Mouse (Mus musculus): ENCODE data around the gene Smyd3. TPM values are rescaled to one million over a fixed set of nuclear protein-coding genes. Genes with fewer than 3 reads are reported as not detected.

Smyd3 gene
- polyA plus RNA-seq, 1 experiment from 2014 or later, result 12.1 TPM

- ATAC-seq (ENCODE audit: low FRiP score, low TSS enrichment) (no peak), DNase-seq (ENCODE audit: low spot score) (no peak)
- WGBS, result 88% methylated on average over 4 of the region's 4 CpGs
These were observed 119.2 kb downstream of the Smyd3 start for GRCm38 (mm10) chr1:179398639-179399038.

DNA sequence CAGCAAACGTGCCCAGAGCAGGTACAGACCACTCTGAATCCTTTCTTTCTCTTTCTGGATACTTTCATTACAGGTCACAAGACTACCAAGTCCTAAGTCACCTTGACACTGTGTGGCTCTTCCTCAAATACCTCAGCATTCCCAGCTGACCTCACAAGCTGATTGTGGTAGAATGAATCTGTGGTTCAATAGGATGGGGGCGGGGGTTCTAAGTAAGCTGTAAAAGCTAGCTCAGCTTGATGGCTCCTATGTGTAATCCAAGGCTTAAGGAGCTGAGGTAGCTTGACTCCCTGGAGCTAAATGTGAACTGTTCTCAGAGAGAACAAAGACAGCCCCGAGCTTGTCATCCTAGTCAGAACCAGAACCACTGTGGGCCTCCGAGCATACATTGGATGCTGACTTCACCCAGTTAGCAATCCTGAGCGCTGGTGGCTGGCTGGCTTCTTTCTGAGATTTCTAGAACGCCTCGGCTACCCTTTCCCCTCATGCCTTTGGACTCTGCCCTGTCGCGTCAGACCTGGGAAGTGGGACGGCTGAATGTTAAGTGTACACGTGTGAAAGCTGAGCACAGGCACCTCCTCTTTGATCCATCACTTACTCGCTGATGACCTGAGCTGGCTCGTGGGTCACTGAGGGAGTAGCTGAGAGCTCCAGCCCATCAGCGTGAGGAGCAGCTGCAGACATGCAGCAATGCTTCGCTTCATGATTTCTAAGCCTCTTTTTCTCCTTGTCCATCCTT, 131.4 kb downstream of the Smyd3 start:
- TF ChIP-seq CTCF (IDR thresholded peaks at IDR 0.05; ENCODE audit: low read depth) (no peak), EP300 (optimal IDR thresholded peaks at IDR 0.05) (no peak)
- Histone ChIP-seq H3K9me3 (ENCODE audit: control insufficient read depth, low read length) (no peaks in the 10 kb centered on the region), H3K4me1 (replicated peaks; ENCODE audit: control insufficient read depth, insufficient read depth) (no peaks in the 10 kb centered on the region), H3K4me2 (replicated peaks; ENCODE audit: low read depth) (no peak overlapping the region), H3K4me3 (ENCODE audit: low read depth, low read length) (no peak overlapping the region), H3K27me3 (ENCODE audit: control insufficient read depth, insufficient read depth, low read length) (no peaks in the 10 kb centered on the region), H3K36me3 (ENCODE audit: control insufficient read depth, insufficient read depth, low read length) (no peaks in the 10 kb centered on the region), H3K27ac (replicated peaks) (no peak overlapping the region), H3K9ac (ENCODE audit: low read length) (no peak overlapping the region)
- DNase-seq (ENCODE audit: low spot score), result peak; percentile 38
- ATAC-seq (ENCODE audit: low FRiP score, low TSS enrichment), result peak; percentile 80; the same call in 1 of the 2 replicates
- WGBS, result 52% methylated on average over 15 of the region's 15 CpGs

More at GRCm38 (mm10) chr1:179398639-179399038, 119.2 kb downstream of the Smyd3 start:
- Histone ChIP-seq H3K9me3 (ENCODE audit: control insufficient read depth, low read length) (no peaks in the 10 kb centered on the region), H3K4me1 (replicated peaks; ENCODE audit: control insufficient read depth, insufficient read depth) (no peaks in the 10 kb centered on the region), H3K36me3 (ENCODE audit: control insufficient read depth, insufficient read depth, low read length) (no peaks in the 10 kb centered on the region), H3K4me2 (replicated peaks; ENCODE audit: low read depth) (no peak overlapping the region), H3K27me3 (ENCODE audit: control insufficient read depth, insufficient read depth, low read length) (no peaks in the 10 kb centered on the region), H3K4me3 (ENCODE audit: low read depth, low read length) (no peak overlapping the region), H3K9ac (ENCODE audit: low read length) (no peak overlapping the region), H3K27ac (replicated peaks) (no peak overlapping the region)
- TF ChIP-seq CTCF (IDR thresholded peaks at IDR 0.05; ENCODE audit: low read depth), result no peak
- TF ChIP-seq EP300 (optimal IDR thresholded peaks at IDR 0.05), result no peak

DNA sequence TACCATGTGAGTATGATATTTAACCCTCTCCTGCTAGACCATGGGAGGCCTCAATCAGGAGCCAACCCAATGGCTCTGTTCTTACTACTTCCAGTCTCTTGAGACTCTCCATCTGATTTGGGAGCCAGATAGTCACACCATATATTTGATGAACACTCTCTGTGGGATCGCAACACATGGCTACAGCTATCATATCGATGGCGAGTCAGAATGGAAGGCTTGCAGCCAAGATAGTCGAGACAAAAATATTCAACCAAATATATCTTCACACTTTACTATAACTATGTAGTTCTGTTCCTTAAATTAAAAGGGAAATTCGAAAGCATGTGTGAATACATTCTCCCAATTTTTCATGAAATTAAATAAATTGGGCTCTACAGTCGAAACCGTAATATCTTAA, 132.2 kb downstream of the Smyd3 start:
- TF ChIP-seq CTCF (IDR thresholded peaks at IDR 0.05; ENCODE audit: low read depth) (no peak), EP300 (optimal IDR thresholded peaks at IDR 0.05) (no peak)
- no peaks in the 10 kb centered on the region for H3K36me3 ChIP-seq (ENCODE audit: control insufficient read depth, insufficient read depth, low read length)
- H3K9ac ChIP-seq (ENCODE audit: low read length), result no peak overlapping the region
- ATAC-seq (ENCODE audit: low FRiP score, low TSS enrichment), result no peak
- no peak overlapping the region for H3K4me2 ChIP-seq (replicated peaks; ENCODE audit: low read depth)
- no peak for DNase-seq (ENCODE audit: low spot score)
- WGBS, result 90% methylated on average over 7 of the region's 7 CpGs
- no peaks in the 10 kb centered on the region for H3K9me3 ChIP-seq (ENCODE audit: control insufficient read depth, low read length)
- H3K4me1 ChIP-seq (replicated peaks; ENCODE audit: control insufficient read depth, insufficient read depth), result no peaks in the 10 kb centered on the region
- no peak overlapping the region for H3K27ac ChIP-seq (replicated peaks)
- no peak overlapping the region for H3K4me3 ChIP-seq (ENCODE audit: low read depth, low read length)
- no peaks in the 10 kb centered on the region for H3K27me3 ChIP-seq (ENCODE audit: control insufficient read depth, insufficient read depth, low read length)

DNA sequence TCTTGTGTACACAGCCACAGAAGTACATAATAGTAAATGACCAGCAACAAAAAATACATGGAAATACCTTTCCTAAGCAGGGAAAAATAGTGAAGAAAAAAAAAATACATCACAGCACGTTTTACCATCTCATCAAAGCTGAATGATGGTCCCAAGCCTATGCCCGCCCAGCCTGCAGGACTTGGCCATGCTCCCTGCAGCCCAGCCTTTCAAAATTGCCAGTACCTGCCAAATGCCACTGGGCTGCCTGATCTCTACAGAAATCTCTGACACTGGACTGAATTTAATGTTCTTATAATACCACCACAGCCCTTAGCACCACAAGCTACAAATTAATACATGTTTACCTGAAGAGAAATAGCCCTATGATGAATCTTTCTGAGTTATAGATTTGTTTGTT, 133.5 kb downstream of the Smyd3 start:
- H3K4me1 ChIP-seq (replicated peaks; ENCODE audit: control insufficient read depth, insufficient read depth), result no peaks in the 10 kb centered on the region
- H3K4me3 ChIP-seq (ENCODE audit: low read depth, low read length), result no peak overlapping the region
- no peak overlapping the region for H3K4me2 ChIP-seq (replicated peaks; ENCODE audit: low read depth)
- H3K9me3 ChIP-seq (ENCODE audit: control insufficient read depth, low read length), result no peaks in the 10 kb centered on the region
- H3K36me3 ChIP-seq (ENCODE audit: control insufficient read depth, insufficient read depth, low read length), result no peaks in the 10 kb centered on the region
- 67% methylated on average over 2 of the region's 2 CpGs for WGBS
- no peak overlapping the region for H3K27ac ChIP-seq (replicated peaks)
- TF ChIP-seq EP300 (optimal IDR thresholded peaks at IDR 0.05) (no peak), CTCF (IDR thresholded peaks at IDR 0.05; ENCODE audit: low read depth) (no peak)
- no peak for DNase-seq (ENCODE audit: low spot score)
- H3K27me3 ChIP-seq (ENCODE audit: control insufficient read depth, insufficient read depth, low read length), result no peaks in the 10 kb centered on the region
- H3K9ac ChIP-seq (ENCODE audit: low read length), result no peak overlapping the region
- ATAC-seq (ENCODE audit: low FRiP score, low TSS enrichment), result no peak

- no peak for DNase-seq (ENCODE audit: low spot score)
- no peak overlapping the region for H3K4me3 ChIP-seq (ENCODE audit: low read depth, low read length)
- H3K36me3 ChIP-seq (ENCODE audit: control insufficient read depth, insufficient read depth, low read length), result no peaks in the 10 kb centered on the region
- no peaks in the 10 kb centered on the region for H3K9me3 ChIP-seq (ENCODE audit: control insufficient read depth, low read length)
- H3K27ac ChIP-seq (replicated peaks), result no peak overlapping the region
- TF ChIP-seq CTCF (IDR thresholded peaks at IDR 0.05; ENCODE audit: low read depth) (no peak), EP300 (optimal IDR thresholded peaks at IDR 0.05) (no peak)
- H3K4me2 ChIP-seq (replicated peaks; ENCODE audit: low read depth), result no peak overlapping the region
- no peak for ATAC-seq (ENCODE audit: low FRiP score, low TSS enrichment)
- 90% methylated on average over 4 of the region's 4 CpGs for WGBS
- H3K9ac ChIP-seq (ENCODE audit: low read length), result no peak overlapping the region
- no peaks in the 10 kb centered on the region for H3K4me1 ChIP-seq (replicated peaks; ENCODE audit: control insufficient read depth, insufficient read depth)
- H3K27me3 ChIP-seq (ENCODE audit: control insufficient read depth, insufficient read depth, low read length), result no peaks in the 10 kb centered on the region
These were observed 139.7 kb downstream of the Smyd3 start for GRCm38 (mm10) chr1:179378102-179378501.

- 75% methylated on average over 4 of the region's 4 CpGs for WGBS
- ATAC-seq (ENCODE audit: low FRiP score, low TSS enrichment) (no peak), DNase-seq (ENCODE audit: low spot score) (no peak)
- H3K4me1 ChIP-seq (replicated peaks; ENCODE audit: control insufficient read depth, insufficient read depth), result no peaks in the 10 kb centered on the region
- no peak overlapping the region for H3K27ac ChIP-seq (replicated peaks)
- H3K9me3 ChIP-seq (ENCODE audit: control insufficient read depth, low read length), result no peaks in the 10 kb centered on the region
- H3K4me3 ChIP-seq (ENCODE audit: low read depth, low read length), result no peak overlapping the region
- H3K27me3 ChIP-seq (ENCODE audit: control insufficient read depth, insufficient read depth, low read length), result no peaks in the 10 kb centered on the region
- H3K4me2 ChIP-seq (replicated peaks; ENCODE audit: low read depth), result no peak overlapping the region
- TF ChIP-seq CTCF (IDR thresholded peaks at IDR 0.05; ENCODE audit: low read depth) (no peak), EP300 (optimal IDR thresholded peaks at IDR 0.05) (no peak)
- H3K9ac ChIP-seq (ENCODE audit: low read length), result no peak overlapping the region
- H3K36me3 ChIP-seq (ENCODE audit: control insufficient read depth, insufficient read depth, low read length), result no peaks in the 10 kb centered on the region
These were observed 142.9 kb downstream of the Smyd3 start for GRCm38 (mm10) chr1:179374987-179375386.

Data from stomach, postnatal 0 days (tissue).